Mouse (Mus musculus): ENCODE results near the gene Tmem86b.
A peak's percentile ranks its signal among the peaks of the same experiment; 100 is the strongest.

The Tmem86b gene

GRCm38 (mm10) chr7:4631031-4631430 is at the start of gene Tmem86b:
TSS of gene Tmem86b (minus strand) at chr7:4631422.
- no peak for DNase-seq (ENCODE audit: extremely low spot score, low read depth, low spot score)

GRCm38 (mm10) chr7:4675200-4675599 is 44.0 kb upstream of the Tmem86b start:
- no peak for DNase-seq (ENCODE audit: extremely low spot score, low read depth, low spot score)

GRCm38 (mm10) chr7:4674114-4674731 is 43.0 kb upstream of the Tmem86b start:
- DNase-seq (ENCODE audit: extremely low spot score, low read depth, low spot score), result no peak

- no peak for DNase-seq (ENCODE audit: extremely low spot score, low read depth, low spot score)
Measured at GRCm38 (mm10) chr7:4671956-4672355, 40.7 kb upstream of the Tmem86b start.

- no peak for DNase-seq (ENCODE audit: extremely low spot score, low read depth, low spot score)
Measured at GRCm38 (mm10) chr7:4670655-4671255, 39.5 kb upstream of the Tmem86b start.

GRCm38 (mm10) chr7:4669156-4669555 is 37.9 kb upstream of the Tmem86b start:
- no peak for DNase-seq (ENCODE audit: extremely low spot score, low read depth, low spot score)

- DNase-seq (ENCODE audit: extremely low spot score, low read depth, low spot score), result no peak
Measured at GRCm38 (mm10) chr7:4668506-4668905, 37.3 kb upstream of the Tmem86b start.

- no peak for DNase-seq (ENCODE audit: extremely low spot score, low read depth, low spot score)
Measured at GRCm38 (mm10) chr7:4666871-4667270, 35.6 kb upstream of the Tmem86b start.

- no peak for DNase-seq (ENCODE audit: extremely low spot score, low read depth, low spot score)
Measured at GRCm38 (mm10) chr7:4663742-4664141, 32.5 kb upstream of the Tmem86b start.

GRCm38 (mm10) chr7:4663179-4663578 is 32.0 kb upstream of the Tmem86b start:
- no peak for DNase-seq (ENCODE audit: extremely low spot score, low read depth, low spot score)

- DNase-seq (ENCODE audit: extremely low spot score, low read depth, low spot score), result no peak
Measured at GRCm38 (mm10) chr7:4659911-4660443, 28.8 kb upstream of the Tmem86b start.

- DNase-seq (ENCODE audit: extremely low spot score, low read depth, low spot score), result peak; percentile 78
Measured at GRCm38 (mm10) chr7:4658912-4659551, 27.8 kb upstream of the Tmem86b start, which contains the start of gene Ppp6r1. TSS of gene Ppp6r1 (minus strand) at chr7:4659019.

GRCm38 (mm10) chr7:4658128-4658907 is 27.1 kb upstream of the Tmem86b start:
- no peak for DNase-seq (ENCODE audit: extremely low spot score, low read depth, low spot score)

- DNase-seq (ENCODE audit: extremely low spot score, low read depth, low spot score), result no peak
Measured at GRCm38 (mm10) chr7:4657521-4658127, 26.4 kb upstream of the Tmem86b start.

GRCm38 (mm10) chr7:4656818-4657217 is 25.6 kb upstream of the Tmem86b start:
- no peak for DNase-seq (ENCODE audit: extremely low spot score, low read depth, low spot score)

- no peak for DNase-seq (ENCODE audit: extremely low spot score, low read depth, low spot score)
Measured at GRCm38 (mm10) chr7:4655916-4656315, 24.7 kb upstream of the Tmem86b start.

GRCm38 (mm10) chr7:4655393-4655792 is 24.2 kb upstream of the Tmem86b start:
- no peak for DNase-seq (ENCODE audit: extremely low spot score, low read depth, low spot score)

GRCm38 (mm10) chr7:4654221-4654620 is 23.0 kb upstream of the Tmem86b start:
- DNase-seq (ENCODE audit: extremely low spot score, low read depth, low spot score), result no peak

GRCm38 (mm10) chr7:4653780-4654179 is 22.6 kb upstream of the Tmem86b start:
- no peak for DNase-seq (ENCODE audit: extremely low spot score, low read depth, low spot score)

GRCm38 (mm10) chr7:4653351-4653750 is 22.1 kb upstream of the Tmem86b start:
- DNase-seq (ENCODE audit: extremely low spot score, low read depth, low spot score), result no peak

- no peak for DNase-seq (ENCODE audit: extremely low spot score, low read depth, low spot score)
Measured at GRCm38 (mm10) chr7:4652726-4653125, 21.5 kb upstream of the Tmem86b start.
